Mouse (Mus musculus) G1E-ER4 (cell line): ENCODE measurements around the gene Zfp661. TPM values are rescaled to one million over a fixed set of nuclear protein-coding genes. Genes with fewer than 3 reads are reported as not detected.

Experiments
- GATA1 ChIP-seq: IDR thresholded peaks from one replicate; pipeline ENCODE4 v1.8.0; 2012; ENCODE audit warnings: low read length, inconsistent platforms
- polyA plus RNA-seq: library from polyadenylated mRNA; stranded (reverse); fragments of >175 nt; gene quantifications from 2 replicates; pipeline ENCODE4 v1.2.3, GENCODE M21; 2012

Gene Zfp661
- polyA plus RNA-seq, 1 experiment: 0.16 TPM

DNA sequence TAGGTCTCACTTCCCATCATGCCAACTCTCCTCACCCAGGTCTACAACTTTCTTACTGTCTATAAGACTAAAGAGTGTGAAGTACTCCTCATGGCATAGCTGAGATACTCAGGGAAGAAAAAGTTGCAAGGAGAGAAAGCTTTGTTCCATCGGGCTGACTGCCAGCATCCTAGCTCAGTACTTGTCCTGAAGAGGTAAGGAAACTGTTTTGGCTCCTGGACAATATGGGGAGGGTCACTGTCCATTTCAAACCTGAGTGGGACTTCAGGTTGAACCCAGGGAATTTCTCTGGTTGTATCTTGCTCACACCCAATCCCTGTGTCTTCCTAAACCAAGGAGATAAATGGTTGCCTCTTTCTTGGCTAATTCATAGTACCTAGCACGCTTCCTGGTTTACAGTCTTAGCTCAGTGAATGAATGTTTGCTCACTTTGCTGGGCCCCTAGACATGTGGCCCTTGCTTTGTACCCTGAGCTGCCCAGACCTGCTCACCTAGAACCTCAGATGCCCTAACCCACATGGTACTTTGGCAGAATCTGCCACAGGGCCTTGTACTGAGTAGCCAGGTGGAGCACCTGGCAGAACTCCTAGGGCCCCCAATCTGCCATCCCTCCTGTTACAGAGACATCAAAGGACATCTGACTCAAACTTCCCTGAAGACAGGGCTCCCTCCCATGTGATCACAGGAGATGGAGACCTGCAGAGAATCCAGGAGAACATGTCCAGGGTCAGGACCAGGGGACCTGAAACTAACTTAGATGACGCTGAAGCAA, 61.7 kb downstream of the Zfp661 start:
- no peak for TF ChIP-seq GATA1

Other genes starting within 250 kb of the Zfp661 start
- not detected in 2 replicates for gene Astl, start 248.5 kb downstream of the Zfp661 start, polyA plus RNA-seq
- not detected in 2 replicates for gene Adra2b, start 223.9 kb downstream of the Zfp661 start, polyA plus RNA-seq
- not detected in 2 replicates for gene Gpat2, start 161.9 kb downstream of the Zfp661 start, polyA plus RNA-seq
- 24.6 and 29.6 TPM in 2 replicates for gene Fahd2a, start 142.5 kb downstream of the Zfp661 start, polyA plus RNA-seq
- gene Kcnip3, start 65.0 kb downstream of the Zfp661 start, polyA plus RNA-seq: not detected in 2 replicates
- not detected in 2 replicates for gene Prom2, start 45.6 kb downstream of the Zfp661 start, polyA plus RNA-seq
- 228 and 229 TPM in 2 replicates for gene Mrps5, start 128 bp upstream of the Zfp661 start, polyA plus RNA-seq
- not detected in 2 replicates for gene Mal, start 69.6 kb upstream of the Zfp661 start, polyA plus RNA-seq
- not detected in 2 replicates for gene Mall, start 142.8 kb upstream of the Zfp661 start, polyA plus RNA-seq
- 0.70 and 1.5 TPM in 2 replicates for gene Nphp1, start 201.8 kb upstream of the Zfp661 start, polyA plus RNA-seq
- gene Mtln, start 205.4 kb upstream of the Zfp661 start, polyA plus RNA-seq: 117 and 143 TPM in 2 replicates
- 5.6 and 6.5 TPM in 2 replicates for gene Bub1, start 244.8 kb upstream of the Zfp661 start, polyA plus RNA-seq